ENCODE assay signal across 8 mouse cellular contexts in the genomic region with DNA sequence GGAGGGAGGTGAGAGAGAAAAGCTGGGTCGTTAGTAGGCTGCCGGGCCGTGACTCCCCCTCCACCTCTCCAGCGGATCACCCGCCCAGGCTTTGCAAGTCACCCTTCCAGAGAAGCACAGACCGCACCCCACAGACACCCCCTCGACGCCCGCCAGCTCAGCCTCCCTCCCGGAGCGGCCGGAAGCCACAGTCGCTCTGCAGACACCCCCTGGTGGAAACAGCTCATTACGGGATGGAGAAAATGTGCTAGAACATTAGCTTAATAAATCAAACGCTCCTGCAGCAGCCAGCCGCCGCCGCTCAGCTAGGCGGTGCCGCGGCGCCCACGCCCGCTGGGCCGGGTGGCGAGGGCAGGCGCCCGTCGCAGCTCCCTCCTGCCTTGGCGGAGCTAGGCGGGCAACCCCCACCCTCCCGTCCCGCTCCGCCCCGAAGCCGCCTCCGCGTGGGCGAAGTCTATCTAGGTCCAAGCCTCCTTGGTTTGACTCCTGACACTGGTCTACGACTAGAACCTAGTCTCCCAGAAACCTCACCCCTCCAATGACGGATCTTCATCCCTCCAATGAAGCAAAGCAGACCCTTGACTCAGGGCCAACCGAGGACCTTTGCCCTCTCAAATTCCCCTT. TPM values are rescaled to one million over a fixed set of nuclear protein-coding genes. Genes with fewer than 3 reads are reported as not detected.
DNase-seq lines count a peak whose midpoint lies in the region; ATAC-seq and TF ChIP-seq lines count a peak whose summit lies in the region.

No protein-coding gene starts in this region.

- no peak for TF ChIP-seq CTCF in embryonic fibroblast, embryonic 13.5 days (IDR thresholded peaks at IDR 0.05; ENCODE audit: borderline replicate concordance, insufficient read depth, low read length)
- peak; percentile 68 for TF ChIP-seq CTCF in midbrain, postnatal 0 days (IDR thresholded peaks at IDR 0.05)

- H3K4me2 ChIP-seq in limb, embryonic 15.5 days = peak overlapping the region; percentile 68
- H3K4me2 ChIP-seq in midbrain, postnatal 0 days (ENCODE audit: low read depth, low read length, poor library complexity, severe bottlenecking) = peak overlapping the region; percentile 78

- no peaks in the 10 kb centered on the region for H3K27me3 ChIP-seq in limb, embryonic 15.5 days
- H3K27me3 ChIP-seq in midbrain, postnatal 0 days (ENCODE audit: insufficient read depth, low read length) = no peaks in the 10 kb centered on the region

- DNase-seq in 416B (ENCODE audit: low read depth) = peak; percentile 95
- DNase-seq in adrenal gland, postnatal 25 days = peak; percentile 73
- peak; percentile 67 to 68 for DNase-seq in heart, adult 9 months (ENCODE audit: low spot score in 2 of 2)
- peak; percentile 78 for DNase-seq in kidney, adult 9 months
- peak; percentile 66 for DNase-seq in midbrain, postnatal 0 days (ENCODE audit: low spot score)
- DNase-seq in spleen, postnatal 14 days (ENCODE audit: low spot score in 2 of 2) = peak; percentile 46 to 66

- no peaks in the 10 kb centered on the region for H3K36me3 ChIP-seq in limb, embryonic 15.5 days
- no peaks in the 10 kb centered on the region for H3K36me3 ChIP-seq in midbrain, postnatal 0 days (ENCODE audit: insufficient read depth, low read length)

- 0 out of 2 replicates have a peak overlapping the region, but pooled peaks have one; percentile 4 for H3K4me3 ChIP-seq in embryonic fibroblast, embryonic 13.5 days (ENCODE audit: insufficient read depth, low read length)
- peak overlapping the region; percentile 40 for H3K4me3 ChIP-seq in limb, embryonic 15.5 days
- peak overlapping the region; percentile 38 for H3K4me3 ChIP-seq in midbrain, postnatal 0 days (ENCODE audit: low read depth, low read length)

- under 1% methylated on average over 42 of the region's 42 CpGs for whole genome bisulfite sequencing in limb, embryonic 15.5 days
- WGBS in midbrain, postnatal 0 days = under 1% methylated on average over 42 of the region's 42 CpGs

- no peaks in the 10 kb centered on the region for H3K9me3 ChIP-seq in limb, embryonic 15.5 days
- H3K9me3 ChIP-seq in midbrain, postnatal 0 days (ENCODE audit: low read length) = no peaks in the 10 kb centered on the region

- TF ChIP-seq POLR2A in embryonic fibroblast, embryonic 13.5 days (IDR thresholded peaks at IDR 0.05; ENCODE audit: low read depth, low read length) = 0 out of 2 replicates have a peak, but pooled peaks have one; percentile 50

- H3K9ac ChIP-seq in limb, embryonic 15.5 days = no peak overlapping the region
- peak overlapping the region; percentile 57 for H3K9ac ChIP-seq in midbrain, postnatal 0 days (replicated peaks; ENCODE audit: low read length, poor library complexity, severe bottlenecking)

- peak overlapping the region; percentile 51 for H3K27ac ChIP-seq in embryonic fibroblast, embryonic 13.5 days (ENCODE audit: insufficient read depth, low read length)
- peak overlapping the region; percentile 79 for H3K27ac ChIP-seq in limb, embryonic 15.5 days
- peak overlapping the region; percentile 67 for H3K27ac ChIP-seq in midbrain, postnatal 0 days (ENCODE audit: low read depth, low read length)

- H3K4me1 ChIP-seq in embryonic fibroblast, embryonic 13.5 days (ENCODE audit: control insufficient read depth, insufficient read depth, low read length) = peaks cover 4% of the 10 kb centered on the region; the same call in 1 of the 2 replicates
- H3K4me1 ChIP-seq in limb, embryonic 15.5 days = peaks cover 47% of the 10 kb centered on the region
- peaks cover 6% of the 10 kb centered on the region; the same call in 1 of the 2 replicates for H3K4me1 ChIP-seq in midbrain, postnatal 0 days (ENCODE audit: insufficient read depth, low read length)

- ATAC-seq in limb, embryonic 15.5 days (ENCODE audit: insufficient number of reproducible peaks, low FRiP score, low TSS enrichment, low read depth) = peak; percentile 71
- ATAC-seq in midbrain, postnatal 0 days (ENCODE audit: low FRiP score) = peak; percentile 84

RNA-seq across cellular contexts. Expression of a gene that starts 23.1 kb away (rescaled TPM):
- total RNA-seq in adrenal gland, postnatal 25 days (2021) = 32.5 and 50.9 TPM in 2 replicates
- 3.9 and 4.8 TPM in 2 replicates for polyA plus RNA-seq in embryonic fibroblast, embryonic 13.5 days (2011; ENCODE audit: insufficient read length, low read depth, missing spikeins)
- polyA plus RNA-seq in limb, embryonic 15.5 days (2015; fragmentation: Nextera tagmentation; extraction: Ambion mirVana) = 4.0 and 4.8 TPM in 2 replicates
- total RNA-seq in midbrain, postnatal 0 days (2014; rRNA removed) = 4.0 and 7.0 TPM in 2 replicates
- polyA plus RNA-seq in midbrain, postnatal 0 days (2015; fragmentation: Nextera tagmentation; extraction: Ambion mirVana) = 1.8 and 2.1 TPM in 2 replicates

Comparison
In these comparisons a context has a peak if more than half of its experiments do, and no peak if none do; other contexts are left out.
1. Peak in every context shown above with its lines: DNase-seq, ATAC-seq, H3K4me3 ChIP-seq and H3K27ac ChIP-seq.